Mouse (Mus musculus): ENCODE measurements around the gene Gm9049. TPM values are rescaled to one million over a fixed set of nuclear protein-coding genes. Genes with fewer than 3 reads are reported as not detected.
"Not testable (repeated sequence)": the region's sequence is repeated elsewhere in the genome, so short reads cannot be mapped to it uniquely, and the experiment has no call there.

Gene Gm9049
- total and polyA plus RNA-seq, 2 experiments from 2014 or later, result 0.05 to 0.08 TPM

DNA sequence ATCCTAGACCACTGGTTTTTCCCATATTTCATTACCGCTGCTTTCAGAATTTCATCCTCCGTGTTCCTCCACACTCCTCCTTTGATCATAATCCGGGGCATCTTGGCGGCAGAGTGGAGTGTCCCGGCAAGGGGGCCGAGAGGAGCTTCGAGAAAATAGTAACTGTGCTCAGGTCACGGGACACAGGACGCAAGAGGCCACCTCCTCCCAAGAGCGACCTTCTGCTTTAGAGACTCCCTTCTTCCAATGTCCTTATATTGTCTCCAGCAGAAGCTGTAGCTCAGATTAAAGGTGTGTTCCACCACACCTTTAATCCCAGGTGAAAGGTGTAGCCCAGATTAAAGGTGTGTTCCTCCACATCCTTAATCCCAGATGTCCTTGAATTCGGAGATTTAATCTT, 27.0 kb downstream of the Gm9049 start, which contains the start of gene Gm9040:
Gene Gm9040 (minus strand): TSS at position 101 of the 400 bp plus-strand sequence.
- H3K27ac ChIP-seq (ENCODE audit: low read depth); H3K4me1 ChIP-seq (ENCODE audit: control insufficient read depth, insufficient read depth); H3K27me3 ChIP-seq (ENCODE audit: control insufficient read depth, insufficient read depth, low read length); H3K4me3 ChIP-seq (ENCODE audit: low read depth, low read length); H3K4me2 ChIP-seq (ENCODE audit: low read depth, low read length); ATAC-seq (ENCODE audit: insufficient read depth, low read depth); DNase-seq (ENCODE audit: low spot score); H3K36me3 ChIP-seq (replicated peaks; ENCODE audit: control insufficient read depth, insufficient read depth, low read length); H3K9ac ChIP-seq (replicated peaks; ENCODE audit: low read depth, low read length); H3K9me3 ChIP-seq (replicated peaks; ENCODE audit: control insufficient read depth, low read length): not testable (repeated sequence)
- WGBS, result no CpG with 5 or more reads among the region's 11 CpGs

- DNase-seq (ENCODE audit: low spot score), result no peak
- no peak for ATAC-seq (ENCODE audit: insufficient read depth, low read depth)
- Histone ChIP-seq H3K4me3 (ENCODE audit: low read depth, low read length) (no peak overlapping the region), H3K27me3 (ENCODE audit: control insufficient read depth, insufficient read depth, low read length) (no peaks in the 10 kb centered on the region), H3K4me2 (ENCODE audit: low read depth, low read length) (no peak overlapping the region), H3K36me3 (replicated peaks; ENCODE audit: control insufficient read depth, insufficient read depth, low read length) (no peaks in the 10 kb centered on the region), H3K27ac (ENCODE audit: low read depth) (no peak overlapping the region), H3K4me1 (ENCODE audit: control insufficient read depth, insufficient read depth) (no peaks in the 10 kb centered on the region), H3K9ac (replicated peaks; ENCODE audit: low read depth, low read length) (no peak overlapping the region), H3K9me3 (replicated peaks; ENCODE audit: control insufficient read depth, low read length) (no peaks in the 10 kb centered on the region)
- WGBS, result 71% methylated on average over 8 of the region's 8 CpGs
- no peak for TF ChIP-seq CTCF (IDR thresholded peaks at IDR 0.05; ENCODE audit: low read depth)
- no peak for TF ChIP-seq EP300 (IDR thresholded peaks at IDR 0.05; ENCODE audit: low read depth)
These were observed 34.9 kb downstream of the Gm9049 start for GRCm38 (mm10) chr10:118319024-118319423.

GRCm38 (mm10) chr10:118302133-118302532, 51.8 kb downstream of the Gm9049 start:
- not testable (repeated sequence) for DNase-seq (ENCODE audit: low spot score); H3K9me3 ChIP-seq (replicated peaks; ENCODE audit: control insufficient read depth, low read length); H3K4me2 ChIP-seq (ENCODE audit: low read depth, low read length); H3K27ac ChIP-seq (ENCODE audit: low read depth); H3K36me3 ChIP-seq (replicated peaks; ENCODE audit: control insufficient read depth, insufficient read depth, low read length); H3K27me3 ChIP-seq (ENCODE audit: control insufficient read depth, insufficient read depth, low read length); ATAC-seq (ENCODE audit: insufficient read depth, low read depth); H3K9ac ChIP-seq (replicated peaks; ENCODE audit: low read depth, low read length); H3K4me1 ChIP-seq (ENCODE audit: control insufficient read depth, insufficient read depth); H3K4me3 ChIP-seq (ENCODE audit: low read depth, low read length)
- WGBS, result 45% methylated on average over 2 of the region's 2 CpGs

Other genes with a start within 250 kb of the Gm9049 start
- gene Mdm1, start 212.3 kb downstream of the Gm9049 start, total RNA-seq (2014; rRNA removed; ENCODE audit: low replicate concordance), result 8.0 and 9.8 TPM in 2 replicates
- 8.9 TPM in 2 replicates for gene Mdm1, start 212.3 kb downstream of the Gm9049 start, polyA plus RNA-seq (2015; fragmentation: Nextera tagmentation; extraction: Ambion mirVana)
- gene Il22, start 149.2 kb downstream of the Gm9049 start, total RNA-seq (2014; rRNA removed; ENCODE audit: low replicate concordance), result not detected in 2 replicates
- not detected in 2 replicates for gene Il22, start 149.2 kb downstream of the Gm9049 start, polyA plus RNA-seq (2015; fragmentation: Nextera tagmentation; extraction: Ambion mirVana)
- not detected in 2 replicates for gene Gm32717, start 113.3 kb downstream of the Gm9049 start, total RNA-seq (2014; rRNA removed; ENCODE audit: low replicate concordance)
- not detected in 2 replicates for gene Gm32717, start 113.3 kb downstream of the Gm9049 start, polyA plus RNA-seq (2015; fragmentation: Nextera tagmentation; extraction: Ambion mirVana)
- not detected in 2 replicates for gene Gm32802, start 95.4 kb downstream of the Gm9049 start, total RNA-seq (2014; rRNA removed; ENCODE audit: low replicate concordance)
- gene Gm32802, start 95.4 kb downstream of the Gm9049 start, polyA plus RNA-seq (2015; fragmentation: Nextera tagmentation; extraction: Ambion mirVana), result not detected in 2 replicates
- not detected in 2 replicates for gene Iltifb, start 59.1 kb downstream of the Gm9049 start, total RNA-seq (2014; rRNA removed; ENCODE audit: low replicate concordance)
- not detected in 2 replicates for gene Iltifb, start 59.1 kb downstream of the Gm9049 start, polyA plus RNA-seq (2015; fragmentation: Nextera tagmentation; extraction: Ambion mirVana)
- gene Gm9040, start 27.1 kb downstream of the Gm9049 start, total RNA-seq (2014; rRNA removed; ENCODE audit: low replicate concordance), result not detected in 2 replicates
- gene Gm9040, start 27.1 kb downstream of the Gm9049 start, polyA plus RNA-seq (2015; fragmentation: Nextera tagmentation; extraction: Ambion mirVana), result not detected in 2 replicates
- not detected in 2 replicates for gene Gm9044, start 21.7 kb downstream of the Gm9049 start, total RNA-seq (2014; rRNA removed; ENCODE audit: low replicate concordance)
- gene Gm9044, start 21.7 kb downstream of the Gm9049 start, polyA plus RNA-seq (2015; fragmentation: Nextera tagmentation; extraction: Ambion mirVana), result not detected in 2 replicates
- gene Gm9045, start 16.3 kb downstream of the Gm9049 start, total RNA-seq (2014; rRNA removed; ENCODE audit: low replicate concordance), result 0.08 TPM in 1 of 2 replicates, not detected in the other
- gene Gm9045, start 16.3 kb downstream of the Gm9049 start, polyA plus RNA-seq (2015; fragmentation: Nextera tagmentation; extraction: Ambion mirVana), result 0.05 TPM in 2 replicates
- not detected in 2 replicates for gene Gm9046, start 10.8 kb downstream of the Gm9049 start, total RNA-seq (2014; rRNA removed; ENCODE audit: low replicate concordance)
- not detected in 2 replicates for gene Gm9046, start 10.8 kb downstream of the Gm9049 start, polyA plus RNA-seq (2015; fragmentation: Nextera tagmentation; extraction: Ambion mirVana)
- not detected in 2 replicates for gene Gm9048, start 5.4 kb downstream of the Gm9049 start, total RNA-seq (2014; rRNA removed; ENCODE audit: low replicate concordance)
- not detected in 2 replicates for gene Gm9048, start 5.4 kb downstream of the Gm9049 start, polyA plus RNA-seq (2015; fragmentation: Nextera tagmentation; extraction: Ambion mirVana)
- not detected in 2 replicates for gene Ifng, start 86.9 kb upstream of the Gm9049 start, total RNA-seq (2014; rRNA removed; ENCODE audit: low replicate concordance)
- gene Ifng, start 86.9 kb upstream of the Gm9049 start, polyA plus RNA-seq (2015; fragmentation: Nextera tagmentation; extraction: Ambion mirVana), result not detected in 2 replicates

Data from heart, postnatal 0 days (tissue).